Mouse (Mus musculus) forebrain, embryonic 11.5 days (tissue): Measurements from ENCODE around the gene 6820408C15Rik. TPM values are rescaled to one million over a fixed set of nuclear protein-coding genes. Genes with fewer than 3 reads are reported as not detected.
A peak's percentile ranks its signal among the peaks of the same experiment; 100 is the strongest.

Source experiments
- ATAC-seq: fragments of 200-750 bp; cut with Nextera tagmentation; replicated peaks from 2 replicates; pipeline ENCODE4 v1.8.0; 2017; ENCODE audit warnings: moderate TSS enrichment; ENCODE audit not compliant: low FRiP score
- DNase-seq: peaks from one replicate; pipeline ENCODE4 v3.0.0-alpha.2; 2017; ENCODE audit warnings: low spot score
- H3K27ac ChIP-seq: fragments of 300-500 bp; sonication (generic); 2 replicates; pipeline ENCODE4 v1.5.1; 2014; ENCODE audit warnings: low read depth, low read length
- H3K27me3 ChIP-seq: fragments of 300-500 bp; sonication (generic); 2 replicates; pipeline ENCODE4 v1.6.1; 2014; ENCODE audit warnings: mild to moderate bottlenecking, low read length, mixed read lengths; ENCODE audit not compliant: control insufficient read depth, insufficient read depth
- H3K36me3 ChIP-seq: fragments of 300-500 bp; sonication (generic); 2 replicates; pipeline ENCODE4 v1.6.1; 2014; ENCODE audit warnings: mild to moderate bottlenecking, low read length, moderate library complexity, mixed read lengths; ENCODE audit not compliant: control insufficient read depth, insufficient read depth
- H3K4me1 ChIP-seq: fragments of 300-500 bp; sonication (generic); replicated peaks from 2 replicates; pipeline ENCODE4 v1.6.1; 2014; ENCODE audit warnings: low read length, mixed read lengths; ENCODE audit not compliant: control insufficient read depth, insufficient read depth
- H3K4me2 ChIP-seq: fragments of 300-500 bp; sonication (generic); 2 replicates; pipeline ENCODE4 v1.6.1; 2014; ENCODE audit warnings: low read depth, mild to moderate bottlenecking, low read length, moderate library complexity, mixed read lengths; ENCODE audit not compliant: severe bottlenecking
- H3K4me3 ChIP-seq: fragments of 300-500 bp; sonication (generic); 2 replicates; pipeline ENCODE4 v1.5.1; 2014; ENCODE audit warnings: low read depth, low read length
- H3K9ac ChIP-seq: fragments of 300-500 bp; sonication (generic); 2 replicates; pipeline ENCODE4 v1.6.1; 2014; ENCODE audit warnings: low read length
- H3K9me3 ChIP-seq: fragments of 300-500 bp; sonication (generic); 2 replicates; pipeline ENCODE4 v1.6.1; 2016; ENCODE audit warnings: low read length, mixed read lengths; ENCODE audit not compliant: control insufficient read depth
- WGBS: fragments of 180-500 bp; shearing (Covaris S2); extraction: QIAGEN DNeasy Blood & Tissue Kit; methylation state at CpG from one replicate; pipeline ENCODE4 v1.1.7; 2014; 5-methylcytosine and 5-hydroxymethylcytosine counted together
- polyA plus RNA-seq: library from polyadenylated mRNA; unstranded; fragments of >200 nt; fragmentation: Nextera tagmentation; extraction: Ambion mirVana; gene quantifications from 2 replicates; pipeline ENCODE4 v1.2.1, GENCODE M21; 2014

6820408C15Rik gene
- 0.41 and 0.79 TPM in 2 replicates for polyA plus RNA-seq

- DNase-seq = no peak
- H3K9ac ChIP-seq = peak within 1 kb of the TSS; percentile 99
- peaks cover 15% of the 10 kb centered on the region for H3K4me1 ChIP-seq
- peaks cover 5% of the 10 kb centered on the region for H3K9me3 ChIP-seq
- peak within 1 kb of the TSS; percentile 95 for H3K4me3 ChIP-seq
- ATAC-seq = no peak
- peak within 1 kb of the TSS; percentile 89 for H3K4me2 ChIP-seq
- no peaks in the 10 kb centered on the region for H3K27me3 ChIP-seq
- peak within 1 kb of the TSS; percentile 98 for H3K27ac ChIP-seq
- 31% methylated on average over 4 of the region's 4 CpGs for WGBS
- no peaks in the 10 kb centered on the region for H3K36me3 ChIP-seq
Observed at GRCm38 (mm10) chr2:152415287-152415686, at the start of gene 6820408C15Rik. 6820408C15Rik (plus strand) TSS chr2:152415587.

- WGBS = 82% methylated on average over 5 of the region's 5 CpGs
- Histone ChIP-seq H3K27ac (no peak overlapping the region), H3K27me3 (no peaks in the 10 kb centered on the region), H3K36me3 (no peaks in the 10 kb centered on the region), H3K4me3 (no peak overlapping the region), H3K4me2 (no peak overlapping the region), H3K4me1 (no peaks in the 10 kb centered on the region), H3K9ac (no peak overlapping the region), H3K9me3 (no peaks in the 10 kb centered on the region)
- no peak for DNase-seq
- ATAC-seq = no peak
Observed at GRCm38 (mm10) chr2:152367917-152368316, 47.5 kb upstream of the 6820408C15Rik start.

- H3K4me3 ChIP-seq = no peak overlapping the region
- H3K36me3 ChIP-seq = no peaks in the 10 kb centered on the region
- H3K27ac ChIP-seq = no peak overlapping the region
- DNase-seq (peak; percentile 82), ATAC-seq (peak; percentile 52; the same call in 1 of the 2 replicates)
- no peaks in the 10 kb centered on the region for H3K9me3 ChIP-seq
- no peaks in the 10 kb centered on the region for H3K4me1 ChIP-seq
- H3K27me3 ChIP-seq = no peaks in the 10 kb centered on the region
- no peak overlapping the region for H3K9ac ChIP-seq
- 33% methylated on average over 14 of the region's 14 CpGs for WGBS
- H3K4me2 ChIP-seq = no peak overlapping the region
Observed at GRCm38 (mm10) chr2:152368532-152369140, 46.8 kb upstream of the 6820408C15Rik start.

- H3K9me3 ChIP-seq = no peaks in the 10 kb centered on the region
- 84% methylated on average over 7 of the region's 7 CpGs for WGBS
- peaks cover 10% of the 10 kb centered on the region; the same call in 1 of the 2 replicates for H3K4me1 ChIP-seq
- ATAC-seq (no peak), DNase-seq (no peak)
- H3K4me2 ChIP-seq = no peak overlapping the region
- no peaks in the 10 kb centered on the region for H3K27me3 ChIP-seq
- H3K27ac ChIP-seq = no peak overlapping the region
- H3K4me3 ChIP-seq = no peak overlapping the region
- no peaks in the 10 kb centered on the region for H3K36me3 ChIP-seq
- H3K9ac ChIP-seq = no peak overlapping the region
Observed at GRCm38 (mm10) chr2:152372104-152372503, 43.3 kb upstream of the 6820408C15Rik start.

- 80% methylated on average over 4 of the region's 4 CpGs for WGBS
- Histone ChIP-seq H3K9ac (no peak overlapping the region), H3K4me1 (peaks cover 10% of the 10 kb centered on the region; the same call in 1 of the 2 replicates), H3K9me3 (no peaks in the 10 kb centered on the region), H3K4me2 (no peak overlapping the region), H3K36me3 (no peaks in the 10 kb centered on the region), H3K27ac (no peak overlapping the region), H3K27me3 (no peaks in the 10 kb centered on the region), H3K4me3 (no peak overlapping the region)
- DNase-seq (no peak), ATAC-seq (no peak)
Observed at GRCm38 (mm10) chr2:152372661-152373060, 42.7 kb upstream of the 6820408C15Rik start.

GRCm38 (mm10) chr2:152373547-152373946 lies 41.8 kb upstream of the 6820408C15Rik start:
- Histone ChIP-seq H3K4me2 (no peak overlapping the region), H3K27ac (no peak overlapping the region), H3K27me3 (no peaks in the 10 kb centered on the region), H3K4me1 (peaks cover 10% of the 10 kb centered on the region; the same call in 1 of the 2 replicates), H3K4me3 (no peak overlapping the region), H3K9ac (no peak overlapping the region), H3K9me3 (no peaks in the 10 kb centered on the region), H3K36me3 (no peaks in the 10 kb centered on the region)
- no peak for ATAC-seq
- no peak for DNase-seq
- WGBS = 87% methylated on average over 9 of the region's 9 CpGs

GRCm38 (mm10) chr2:152375652-152376344 lies 39.6 kb upstream of the 6820408C15Rik start:
- peak overlapping the region; percentile 36 for H3K4me2 ChIP-seq
- ATAC-seq = peak; percentile 85
- H3K27me3 ChIP-seq = no peaks in the 10 kb centered on the region
- H3K9me3 ChIP-seq = no peaks in the 10 kb centered on the region
- peak; percentile 83 for DNase-seq
- H3K27ac ChIP-seq = peak overlapping the region; percentile 63
- H3K9ac ChIP-seq = peak overlapping the region; percentile 41
- H3K36me3 ChIP-seq = no peaks in the 10 kb centered on the region
- H3K4me1 ChIP-seq = peaks cover 10% of the 10 kb centered on the region; the same call in 1 of the 2 replicates
- H3K4me3 ChIP-seq = peak overlapping the region; percentile 11; the same call in 1 of the 2 replicates
- 3% methylated on average over 21 of the region's 21 CpGs for WGBS

GRCm38 (mm10) chr2:152376345-152376741 lies 39.0 kb upstream of the 6820408C15Rik start, which contains the start of gene Nrsn2:
Nrsn2 (minus strand) TSS chr2:152376638.
- Histone ChIP-seq H3K4me3 (peak within 1 kb of the TSS; percentile 11; the same call in 1 of the 2 replicates), H3K4me1 (peaks cover 10% of the 10 kb centered on the region; the same call in 1 of the 2 replicates), H3K9ac (peak within 1 kb of the TSS; percentile 41), H3K9me3 (no peaks in the 10 kb centered on the region), H3K36me3 (no peaks in the 10 kb centered on the region), H3K4me2 (peak within 1 kb of the TSS; percentile 36), H3K27ac (peak within 1 kb of the TSS; percentile 63), H3K27me3 (no peaks in the 10 kb centered on the region)
- 2% methylated on average over 15 of the region's 16 CpGs for WGBS
- ATAC-seq (peak; percentile 75), DNase-seq (peak; percentile 78)
